Comparison of ENCODE assay signal across 8 mouse cellular contexts in the genomic region with DNA sequence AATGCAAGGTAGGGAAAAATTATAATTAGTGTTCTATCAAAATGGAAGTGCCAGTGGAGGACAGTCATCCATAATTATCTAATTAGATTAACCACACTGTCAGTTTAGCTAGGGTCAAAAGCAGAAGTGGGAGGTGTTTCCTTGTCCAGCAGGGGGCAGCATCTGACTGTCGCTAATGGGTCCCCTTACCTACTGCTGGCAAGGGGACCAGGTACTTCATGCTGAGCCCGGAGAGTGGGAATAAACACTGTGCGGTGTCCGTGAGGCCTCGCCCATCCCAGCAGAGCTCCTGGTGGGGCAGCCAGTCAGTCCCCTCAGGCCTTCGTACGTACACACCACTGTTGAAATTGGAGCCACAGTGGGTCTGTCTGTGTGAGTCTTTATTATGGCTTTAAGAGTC.
DNase-seq lines count a peak whose midpoint lies in the region; ATAC-seq and TF ChIP-seq lines count a peak whose summit lies in the region.

No protein-coding gene starts in this region.

- intact Hi-C loops in heart, adult 2 months (cut with DNase I): loop anchor here (2.0 to 5.0 kb wide), 3 partner anchors 174 to 869 kb away; no protein-coding TSS in a partner anchor
- intact Hi-C loops in left cerebral cortex, postnatal 14 days (cut with DNase I): loop anchor here (5.0 to 10.0 kb wide), 3 partner anchors 181 to 874 kb away; no protein-coding TSS in a partner anchor

- H3K4me1 ChIP-seq in heart, adult 2 months (ENCODE audit: control insufficient read depth, insufficient read depth, low read length): no peaks in the 10 kb centered on the region
- H3K4me1 ChIP-seq in heart, embryonic 11.5 days (ENCODE audit: control insufficient read depth, insufficient read depth, low read length): no peaks in the 10 kb centered on the region; the same call in 1 of the 2 replicates
- H3K4me1 ChIP-seq in forebrain, embryonic 14.5 days (ENCODE audit: control insufficient read depth, insufficient read depth, low read length): no peaks in the 10 kb centered on the region
- no peaks in the 10 kb centered on the region for H3K4me1 ChIP-seq in hindbrain, embryonic 14.5 days (replicated peaks; ENCODE audit: control insufficient read depth, insufficient read depth, low read length)
- no peaks in the 10 kb centered on the region for H3K4me1 ChIP-seq in midbrain, embryonic 10.5 days

- no peak for TF ChIP-seq POLR2A in heart, adult 2 months (IDR thresholded peaks at IDR 0.05; ENCODE audit: insufficient read depth, low read depth, low read length)

- H3K27me3 ChIP-seq in heart, adult 2 months (ENCODE audit: control insufficient read depth, insufficient read depth, low read length): no peaks in the 10 kb centered on the region
- no peaks in the 10 kb centered on the region for H3K27me3 ChIP-seq in heart, embryonic 11.5 days (ENCODE audit: control insufficient read depth, insufficient read depth, low read length)
- H3K27me3 ChIP-seq in forebrain, embryonic 14.5 days (replicated peaks; ENCODE audit: control insufficient read depth, insufficient read depth, low read length): no peaks in the 10 kb centered on the region
- no peaks in the 10 kb centered on the region for H3K27me3 ChIP-seq in hindbrain, embryonic 14.5 days (ENCODE audit: control insufficient read depth, insufficient read depth, low read length)
- no peaks in the 10 kb centered on the region for H3K27me3 ChIP-seq in midbrain, embryonic 10.5 days (ENCODE audit: low read depth, poor library complexity, severe bottlenecking)

- no peak overlapping the region for H3K9ac ChIP-seq in heart, adult 2 months (ENCODE audit: low read depth, low read length)
- no peak overlapping the region for H3K9ac ChIP-seq in heart, embryonic 11.5 days (ENCODE audit: low read depth, low read length)
- no peak overlapping the region for H3K9ac ChIP-seq in forebrain, embryonic 14.5 days (ENCODE audit: low read length)
- no peak overlapping the region for H3K9ac ChIP-seq in hindbrain, embryonic 14.5 days

- no peaks in the 10 kb centered on the region for H3K9me3 ChIP-seq in heart, embryonic 11.5 days (replicated peaks; ENCODE audit: control insufficient read depth, low read length)
- no peaks in the 10 kb centered on the region for H3K9me3 ChIP-seq in forebrain, embryonic 14.5 days (replicated peaks; ENCODE audit: control insufficient read depth, low read length)
- no peaks in the 10 kb centered on the region for H3K9me3 ChIP-seq in hindbrain, embryonic 14.5 days (ENCODE audit: control insufficient read depth, low read length)
- H3K9me3 ChIP-seq in midbrain, embryonic 10.5 days (replicated peaks): no peaks in the 10 kb centered on the region

- 0 out of 2 replicates have a peak, but pooled peaks have one; percentile 19 for TF ChIP-seq EP300 in heart, adult 2 months (IDR thresholded peaks at IDR 0.05; ENCODE audit: insufficient read depth, low read depth, low read length)

- TF ChIP-seq CTCF in heart, adult 2 months (IDR thresholded peaks at IDR 0.05): peak; percentile 90

- no peak overlapping the region for H3K4me2 ChIP-seq in heart, embryonic 11.5 days
- no peak overlapping the region for H3K4me2 ChIP-seq in forebrain, embryonic 14.5 days (ENCODE audit: low read length)
- no peak overlapping the region for H3K4me2 ChIP-seq in hindbrain, embryonic 14.5 days (replicated peaks)

- H3K27ac ChIP-seq in heart, adult 2 months: no peak overlapping the region
- no peak overlapping the region for H3K27ac ChIP-seq in heart, embryonic 11.5 days (ENCODE audit: low read depth, low read length)
- H3K27ac ChIP-seq in forebrain, embryonic 14.5 days (ENCODE audit: low read depth, low read length): no peak overlapping the region
- H3K27ac ChIP-seq in hindbrain, embryonic 14.5 days: no peak overlapping the region
- no peak overlapping the region for H3K27ac ChIP-seq in midbrain, embryonic 10.5 days (replicated peaks)

- no peaks in the 10 kb centered on the region for H3K36me3 ChIP-seq in heart, adult 2 months (ENCODE audit: control insufficient read depth, insufficient read depth, low read length)
- peaks cover 3% of the 10 kb centered on the region; the same call in 1 of the 2 replicates for H3K36me3 ChIP-seq in heart, embryonic 11.5 days (ENCODE audit: control insufficient read depth, insufficient read depth, low read length)
- peaks cover 4% of the 10 kb centered on the region; the same call in 1 of the 2 replicates for H3K36me3 ChIP-seq in forebrain, embryonic 14.5 days (ENCODE audit: control insufficient read depth, insufficient read depth, low read length)
- H3K36me3 ChIP-seq in hindbrain, embryonic 14.5 days (replicated peaks; ENCODE audit: control insufficient read depth, insufficient read depth): peaks cover 9% of the 10 kb centered on the region
- peaks cover 13% of the 10 kb centered on the region for H3K36me3 ChIP-seq in midbrain, embryonic 10.5 days

- H3K4me3 ChIP-seq in heart, adult 2 months: no peak overlapping the region
- no peak overlapping the region for H3K4me3 ChIP-seq in heart, embryonic 11.5 days (ENCODE audit: low read depth, low read length)
- no peak overlapping the region for H3K4me3 ChIP-seq in forebrain, embryonic 14.5 days (ENCODE audit: low read depth, low read length)
- H3K4me3 ChIP-seq in hindbrain, embryonic 14.5 days (replicated peaks; ENCODE audit: low read length): no peak overlapping the region
- H3K4me3 ChIP-seq in midbrain, embryonic 10.5 days: no peak overlapping the region

- no peak for ATAC-seq in heart, embryonic 11.5 days (replicated peaks; ENCODE audit: insufficient number of reproducible peaks, low FRiP score, low TSS enrichment)
- peak; percentile 86 for ATAC-seq in forebrain, embryonic 14.5 days
- peak; percentile 80 for ATAC-seq in hindbrain, embryonic 14.5 days (ENCODE audit: low FRiP score)

- 48% methylated on average over 7 of the region's 7 CpGs for WGBS in heart, adult 2 months
- 32% methylated on average over 7 of the region's 7 CpGs for WGBS in heart, embryonic 11.5 days (ENCODE audit: insufficient replicate concordance)
- WGBS in forebrain, embryonic 14.5 days: 18% methylated on average over 7 of the region's 7 CpGs
- 19% methylated on average over 7 of the region's 7 CpGs for whole genome bisulfite sequencing in hindbrain, embryonic 14.5 days
- 32% methylated on average over 7 of the region's 7 CpGs for WGBS in midbrain, embryonic 10.5 days

- no peaks in the 10 kb centered on the region for H3K79me2 ChIP-seq in heart, adult 2 months (replicated peaks; ENCODE audit: control insufficient read depth, insufficient read depth, low read length)

- peak; percentile 43 to 59 for DNase-seq in heart, adult 2 months
- DNase-seq in c-Kit-positive CD71-negative TER-119-negative erythroid progenitor cells, embryonic 14.5 days (ENCODE audit: low read depth): peak; percentile 76
- DNase-seq in forebrain, embryonic 14.5 days (ENCODE audit: low spot score): peak; percentile 91
- peak; percentile 88 for DNase-seq in hindbrain, embryonic 14.5 days (ENCODE audit: low spot score)
- peak; percentile 52 to 76 for DNase-seq in left cerebral cortex, postnatal 14 days (ENCODE audit: low spot score in 2 of 2)
- peak; percentile 65 for DNase-seq in midbrain, embryonic 10.5 days (ENCODE audit: low spot score)
- peak; percentile 22 for DNase-seq in spleen, adult 12 weeks (ENCODE audit: low spot score)

Comparison
In these comparisons a context has a peak if more than half of its experiments do, and no peak if none do; other contexts are left out.
1. DNase-seq: peak in every context shown above with its lines; median percentile 91 in forebrain, embryonic 14.5 days; 88 in hindbrain, embryonic 14.5 days; 76 in c-Kit-positive CD71-negative TER-119-negative erythroid progenitor cells, embryonic 14.5 days; 65 in midbrain, embryonic 10.5 days; 64 in left cerebral cortex, postnatal 14 days; 51 in heart, adult 2 months; 22 in spleen, adult 12 weeks.